Mouse (Mus musculus): ENCODE measurements around the gene Calhm3. TPM values are rescaled to one million over a fixed set of nuclear protein-coding genes. Genes with fewer than 3 reads are reported as not detected.
A peak's percentile ranks its signal among the peaks of the same experiment; 100 is the strongest.
"Not testable (repeated sequence)": the region's sequence is repeated elsewhere in the genome, so short reads cannot be mapped to it uniquely, and the experiment has no call there.

Gene Calhm3
- polyA plus RNA-seq, 1 experiment from 2014 or later: not detected

GRCm38 (mm10) chr19:47163176-47163744 lies 5.7 kb upstream of the Calhm3 start:
- Histone ChIP-seq H3K9me3 (replicated peaks) (no peaks in the 10 kb centered on the region), H3K9ac (no peak overlapping the region), H3K27me3 (no peaks in the 10 kb centered on the region), H3K4me2 (replicated peaks) (no peak overlapping the region), H3K36me3 (no peaks in the 10 kb centered on the region), H3K4me3 (no peak overlapping the region), H3K27ac (no peak overlapping the region), H3K4me1 (no peaks in the 10 kb centered on the region)
- no peak for ATAC-seq (ENCODE audit: low FRiP score)
- 92% methylated on average over 6 of the region's 6 CpGs for WGBS

- 68% methylated on average over 4 of the region's 4 CpGs for WGBS
Observed at GRCm38 (mm10) chr19:47161669-47162068, 4.1 kb upstream of the Calhm3 start.

GRCm38 (mm10) chr19:47153767-47154166 lies 3.8 kb downstream of the Calhm3 start:
- Histone ChIP-seq H3K27ac (no peak overlapping the region), H3K27me3 (peaks cover 20% of the 10 kb centered on the region; the same call in 1 of the 2 replicates), H3K4me2 (replicated peaks) (no peak overlapping the region), H3K4me1 (0 out of 2 replicates have a peak, but pooled peaks cover 4% of the 10 kb centered on the region), H3K4me3 (no peak overlapping the region), H3K9me3 (replicated peaks) (no peaks in the 10 kb centered on the region), H3K36me3 (no peaks in the 10 kb centered on the region), H3K9ac (no peak overlapping the region)
- 84% methylated on average over 7 of the region's 7 CpGs for WGBS
- no peak for ATAC-seq (ENCODE audit: low FRiP score)

More at GRCm38 (mm10) chr19:47161669-47162068, 4.1 kb upstream of the Calhm3 start:
- Histone ChIP-seq H3K4me3 (no peak overlapping the region), H3K4me1 (no peaks in the 10 kb centered on the region), H3K9me3 (replicated peaks) (no peaks in the 10 kb centered on the region), H3K27me3 (no peaks in the 10 kb centered on the region), H3K27ac (no peak overlapping the region), H3K4me2 (replicated peaks) (no peak overlapping the region), H3K36me3 (no peaks in the 10 kb centered on the region), H3K9ac (no peak overlapping the region)
- ATAC-seq (ENCODE audit: low FRiP score): no peak

- WGBS: 63% methylated on average over 12 of the region's 12 CpGs
- H3K4me3 ChIP-seq: peak overlapping the region; percentile 28; the same call in 1 of the 2 replicates
Observed at GRCm38 (mm10) chr19:47152062-47152369, 5.5 kb downstream of the Calhm3 start.

GRCm38 (mm10) chr19:47151332-47152061 lies 6.1 kb downstream of the Calhm3 start:
- no peak for ATAC-seq (ENCODE audit: low FRiP score)

More at GRCm38 (mm10) chr19:47152062-47152369, 5.5 kb downstream of the Calhm3 start:
- H3K9ac ChIP-seq: no peak overlapping the region
- peak overlapping the region; percentile 53 for H3K4me2 ChIP-seq (replicated peaks)
- peaks cover 20% of the 10 kb centered on the region; the same call in 1 of the 2 replicates for H3K27me3 ChIP-seq
- H3K27ac ChIP-seq: no peak overlapping the region
- no peaks in the 10 kb centered on the region for H3K36me3 ChIP-seq
- no peaks in the 10 kb centered on the region for H3K9me3 ChIP-seq (replicated peaks)
- ATAC-seq (ENCODE audit: low FRiP score): no peak
- 0 out of 2 replicates have a peak, but pooled peaks cover 4% of the 10 kb centered on the region for H3K4me1 ChIP-seq

GRCm38 (mm10) chr19:47149854-47150253 lies 7.7 kb downstream of the Calhm3 start:
- H3K4me2 ChIP-seq (replicated peaks): no peak overlapping the region
- H3K4me3 ChIP-seq: no peak overlapping the region
- H3K27ac ChIP-seq: no peak overlapping the region
- ATAC-seq (ENCODE audit: low FRiP score): no peak
- H3K27me3 ChIP-seq: peaks cover 20% of the 10 kb centered on the region; the same call in 1 of the 2 replicates
- H3K9me3 ChIP-seq (replicated peaks): no peaks in the 10 kb centered on the region
- WGBS: 51% methylated on average over 4 of the region's 4 CpGs
- H3K4me1 ChIP-seq: 0 out of 2 replicates have a peak, but pooled peaks cover 4% of the 10 kb centered on the region
- H3K9ac ChIP-seq: no peak overlapping the region
- no peaks in the 10 kb centered on the region for H3K36me3 ChIP-seq

More at GRCm38 (mm10) chr19:47151332-47152061, 6.1 kb downstream of the Calhm3 start:
- 28% methylated on average over 32 of the region's 32 CpGs for WGBS
- no peaks in the 10 kb centered on the region for H3K9me3 ChIP-seq (replicated peaks)
- H3K27me3 ChIP-seq: peaks cover 20% of the 10 kb centered on the region; the same call in 1 of the 2 replicates
- peak overlapping the region; percentile 28 for H3K4me3 ChIP-seq
- H3K4me1 ChIP-seq: 0 out of 2 replicates have a peak, but pooled peaks cover 4% of the 10 kb centered on the region
- no peak overlapping the region for H3K27ac ChIP-seq
- H3K9ac ChIP-seq: peak overlapping the region; percentile 46; the same call in 1 of the 2 replicates
- H3K36me3 ChIP-seq: no peaks in the 10 kb centered on the region
- H3K4me2 ChIP-seq (replicated peaks): peak overlapping the region; percentile 53

GRCm38 (mm10) chr19:47148267-47148847 lies 9.2 kb downstream of the Calhm3 start:
- no peaks in the 10 kb centered on the region for H3K36me3 ChIP-seq
- no peak for ATAC-seq (ENCODE audit: low FRiP score)
- no peak overlapping the region for H3K4me3 ChIP-seq
- no peak overlapping the region for H3K27ac ChIP-seq
- WGBS: 77% methylated on average over 5 of the region's 5 CpGs
- no peaks in the 10 kb centered on the region for H3K9me3 ChIP-seq (replicated peaks)
- 0 out of 2 replicates have a peak, but pooled peaks cover 4% of the 10 kb centered on the region for H3K4me1 ChIP-seq
- H3K4me2 ChIP-seq (replicated peaks): no peak overlapping the region
- peaks cover 24% of the 10 kb centered on the region; the same call in 1 of the 2 replicates for H3K27me3 ChIP-seq
- no peak overlapping the region for H3K9ac ChIP-seq

- ATAC-seq (ENCODE audit: low FRiP score): no peak
- WGBS: 88% methylated on average over 6 of the region's 6 CpGs
- Histone ChIP-seq H3K9me3 (replicated peaks) (no peaks in the 10 kb centered on the region), H3K27me3 (peaks cover 6% of the 10 kb centered on the region; the same call in 1 of the 2 replicates), H3K9ac (no peak within 1 kb of the TSS), H3K4me1 (no peaks in the 10 kb centered on the region), H3K27ac (no peak within 1 kb of the TSS), H3K4me3 (no peak within 1 kb of the TSS), H3K36me3 (no peaks in the 10 kb centered on the region), H3K4me2 (replicated peaks) (no peak within 1 kb of the TSS)
Observed at GRCm38 (mm10) chr19:47144154-47144553, 13.4 kb downstream of the Calhm3 start, which contains the start of gene Calhm1. Gene Calhm1 (minus strand): TSS chr19:47144254.

- no peak for ATAC-seq (ENCODE audit: low FRiP score)
- H3K27ac ChIP-seq: no peak overlapping the region
- no peak overlapping the region for H3K4me2 ChIP-seq (replicated peaks)
- H3K9me3 ChIP-seq (replicated peaks): no peaks in the 10 kb centered on the region
- H3K9ac ChIP-seq: no peak overlapping the region
- 80% methylated on average over 6 of the region's 6 CpGs for WGBS
- H3K36me3 ChIP-seq: no peaks in the 10 kb centered on the region
- H3K4me1 ChIP-seq: peaks cover 11% of the 10 kb centered on the region
- no peak overlapping the region for H3K4me3 ChIP-seq
- peaks cover 13% of the 10 kb centered on the region; the same call in 1 of the 2 replicates for H3K27me3 ChIP-seq
Observed at GRCm38 (mm10) chr19:47142438-47142837, 15.1 kb downstream of the Calhm3 start.

- not testable (repeated sequence) for H3K27ac ChIP-seq; ATAC-seq (ENCODE audit: low FRiP score); H3K9me3 ChIP-seq (replicated peaks); H3K4me2 ChIP-seq (replicated peaks); H3K4me3 ChIP-seq; H3K36me3 ChIP-seq; H3K9ac ChIP-seq
- Histone ChIP-seq H3K4me1 (peaks cover 18% of the 10 kb centered on the region), H3K27me3 (peaks cover 13% of the 10 kb centered on the region; the same call in 1 of the 2 replicates)
- WGBS: 46% methylated on average over 7 of the region's 7 CpGs
Observed at GRCm38 (mm10) chr19:47139611-47140010, 18.0 kb downstream of the Calhm3 start.

- ATAC-seq (ENCODE audit: low FRiP score): 0 out of 2 replicates have a peak, but pooled peaks have one; percentile 58
- no peaks in the 10 kb centered on the region for H3K9me3 ChIP-seq (replicated peaks)
- peak within 1 kb of the TSS; percentile 48 for H3K9ac ChIP-seq
- H3K4me3 ChIP-seq: peak within 1 kb of the TSS; percentile 15
- peaks cover 18% of the 10 kb centered on the region for H3K4me1 ChIP-seq
- H3K4me2 ChIP-seq (replicated peaks): peak within 1 kb of the TSS; percentile 39
- H3K27ac ChIP-seq: no peak within 1 kb of the TSS
- peaks cover 6% of the 10 kb centered on the region for H3K36me3 ChIP-seq
- 10% methylated on average over 28 of the region's 28 CpGs for WGBS
- peaks cover 10% of the 10 kb centered on the region; the same call in 1 of the 2 replicates for H3K27me3 ChIP-seq
Observed at GRCm38 (mm10) chr19:47137771-47138421, 19.7 kb downstream of the Calhm3 start, which contains the start of gene Calhm2. Gene Calhm2 (minus strand): TSS chr19:47138294.

Measured in hindbrain, embryonic 12.5 days (tissue).